Mouse (Mus musculus) kidney, postnatal 0 days (tissue): ENCODE results near the gene Sugp1. TPM values are rescaled to one million over a fixed set of nuclear protein-coding genes. Genes with fewer than 3 reads are reported as not detected.
A peak's percentile ranks its signal among the peaks of the same experiment; 100 is the strongest.
"Not testable (repeated sequence)": the region's sequence is repeated elsewhere in the genome, so short reads cannot be mapped to it uniquely, and the experiment has no call there.

Source experiments
- ATAC-seq: fragments of 200-750 bp; cut with Nextera tagmentation; replicated peaks from 2 replicates; pipeline ENCODE4 v1.8.0; 2017; ENCODE audit warnings: low read depth, moderate number of reproducible peaks, moderate TSS enrichment, moderate library complexity; ENCODE audit not compliant: low FRiP score
- DNase-seq: peaks from one replicate; pipeline ENCODE4 v3.0.0-alpha.2; 2016; ENCODE audit warnings: low spot score
- H3K27ac ChIP-seq: fragments of 300-500 bp; sonication (generic); 2 replicates; pipeline ENCODE4 v1.5.1; 2014; ENCODE audit warnings: mild to moderate bottlenecking
- H3K27me3 ChIP-seq: fragments of 300-500 bp; sonication (generic); 2 replicates; pipeline ENCODE4 v1.6.1; 2014; ENCODE audit warnings: low read length, mixed read lengths; ENCODE audit not compliant: insufficient read depth
- H3K36me3 ChIP-seq: fragments of 300-500 bp; sonication (generic); 2 replicates; pipeline ENCODE4 v1.6.1; 2014; ENCODE audit warnings: low read length, mixed read lengths; ENCODE audit not compliant: insufficient read depth
- H3K4me1 ChIP-seq: fragments of 300-500 bp; sonication (generic); replicated peaks from 2 replicates; pipeline ENCODE4 v1.6.1; 2014; ENCODE audit warnings: antibody characterized with exemption, low read length, mixed read lengths; ENCODE audit not compliant: insufficient read depth
- H3K4me2 ChIP-seq: fragments of 300-500 bp; sonication (generic); 2 replicates; pipeline ENCODE4 v1.6.1; 2014; ENCODE audit warnings: mild to moderate bottlenecking, low read length, moderate library complexity, mixed read lengths
- H3K4me3 ChIP-seq: fragments of 300-500 bp; sonication (generic); replicated peaks from 2 replicates; pipeline ENCODE4 v1.5.1; 2014; ENCODE audit warnings: low read depth, low read length
- H3K9ac ChIP-seq: fragments of 300-500 bp; sonication (generic); 2 replicates; pipeline ENCODE4 v1.6.1; 2014; ENCODE audit warnings: low read depth, low read length
- H3K9me3 ChIP-seq: fragments of 300-500 bp; sonication (generic); replicated peaks from 2 replicates; pipeline ENCODE4 v1.6.1; 2016; ENCODE audit warnings: low read length, inconsistent platforms, mixed read lengths
- CTCF ChIP-seq: IDR thresholded peaks from 2 replicates; pipeline ENCODE4 v1.5.1; 2016; ENCODE audit warnings: antibody characterized with exemption, low read depth, mild to moderate bottlenecking, moderate library complexity
- WGBS: fragments of 180-500 bp; shearing (Covaris S2); extraction: QIAGEN DNeasy Blood & Tissue Kit; methylation state at CpG from one replicate; pipeline ENCODE4 v1.1.7; 2014; 5-methylcytosine and 5-hydroxymethylcytosine counted together
- polyA plus RNA-seq: library from polyadenylated mRNA; unstranded; fragments of >200 nt; fragmentation: Nextera tagmentation; extraction: Ambion mirVana; gene quantifications from 2 replicates; pipeline ENCODE4 v1.2.1, GENCODE M21; 2015

Gene Sugp1
- polyA plus RNA-seq, 1 experiment from 2014 or later = 33.2 TPM

DNA sequence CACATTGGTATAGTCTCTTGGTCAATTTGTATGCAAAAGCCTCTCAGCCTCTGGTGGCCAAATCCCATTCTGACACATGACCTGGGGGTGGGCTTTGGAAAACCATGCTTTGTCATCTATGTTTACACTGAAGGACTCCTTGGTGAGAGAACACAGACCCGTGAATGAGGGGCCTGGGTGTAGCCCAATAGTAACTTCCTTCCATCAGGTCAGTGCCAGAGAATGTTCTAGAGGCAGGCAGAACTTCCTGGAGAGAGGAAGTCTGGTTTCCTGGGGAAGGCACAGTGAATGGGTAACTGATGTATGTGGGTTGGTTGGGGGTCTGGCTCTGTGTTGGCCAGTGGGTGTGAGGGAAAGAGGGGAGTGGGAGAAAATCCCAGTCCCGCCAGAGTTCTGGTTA is 37.4 kb upstream of the Sugp1 start:
- no peak overlapping the region for H3K9ac ChIP-seq
- H3K27ac ChIP-seq = no peak overlapping the region
- 48% methylated on average over 2 of the region's 2 CpGs for WGBS
- H3K4me1 ChIP-seq = no peaks in the 10 kb centered on the region
- DNase-seq (peak; percentile 49), ATAC-seq (no peak)
- no peaks in the 10 kb centered on the region for H3K27me3 ChIP-seq
- no peak overlapping the region for H3K4me2 ChIP-seq
- TF ChIP-seq CTCF = no peak
- H3K4me3 ChIP-seq = no peak overlapping the region
- H3K36me3 ChIP-seq = no peaks in the 10 kb centered on the region
- H3K9me3 ChIP-seq = no peaks in the 10 kb centered on the region

DNA sequence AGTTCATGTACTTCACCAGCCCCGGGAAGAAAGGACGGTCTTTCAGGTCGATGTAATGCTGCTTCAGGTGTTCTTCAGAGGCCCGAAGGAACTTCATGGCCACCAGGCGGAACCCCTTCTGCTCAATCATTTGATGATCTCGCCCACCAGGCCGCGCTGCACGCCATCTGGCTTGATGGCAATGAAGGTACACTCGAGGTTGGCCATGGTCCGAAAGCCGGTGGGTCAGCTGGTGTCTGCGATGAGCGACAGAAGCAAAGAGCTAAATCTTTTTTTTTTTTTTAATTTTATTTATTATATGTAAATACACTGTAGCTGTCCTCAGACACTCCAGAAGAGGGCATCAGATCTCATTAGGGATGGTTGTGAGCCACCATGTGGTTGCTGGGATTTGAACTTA is 31.8 kb upstream of the Sugp1 start:
- H3K9me3 ChIP-seq, H3K4me2 ChIP-seq, ATAC-seq, H3K4me1 ChIP-seq, DNase-seq, H3K27ac ChIP-seq, H3K27me3 ChIP-seq, H3K36me3 ChIP-seq, H3K9ac ChIP-seq, H3K4me3 ChIP-seq: not testable (repeated sequence)
- WGBS = 93% methylated on average over 14 of the region's 14 CpGs
- TF ChIP-seq CTCF = 0 out of 2 replicates have a peak, but pooled peaks have one; percentile 2

DNA sequence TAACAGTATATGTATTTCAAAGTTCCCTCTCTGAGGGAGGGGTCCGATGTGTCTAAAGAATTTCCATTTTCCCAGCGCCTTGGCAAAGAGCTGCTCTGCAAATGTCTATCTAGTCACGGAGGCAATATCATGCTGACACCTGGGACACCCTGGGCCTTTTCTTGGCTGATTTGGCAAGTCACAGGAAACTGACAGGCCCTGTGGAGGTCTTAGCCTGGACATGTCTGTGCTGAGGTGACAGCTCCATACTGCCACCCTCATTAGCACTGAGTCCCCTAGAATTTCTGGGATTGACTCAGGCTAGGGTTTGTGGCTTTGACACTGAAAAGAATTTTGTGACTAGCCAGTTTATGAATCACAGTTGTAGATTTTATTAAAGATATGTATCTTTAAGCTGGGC is 30.3 kb upstream of the Sugp1 start:
- no peaks in the 10 kb centered on the region for H3K27me3 ChIP-seq
- no peak for TF ChIP-seq CTCF
- H3K4me1 ChIP-seq = no peaks in the 10 kb centered on the region
- no peaks in the 10 kb centered on the region for H3K9me3 ChIP-seq
- H3K27ac ChIP-seq = no peak overlapping the region
- H3K4me2 ChIP-seq = no peak overlapping the region
- no peak overlapping the region for H3K4me3 ChIP-seq
- DNase-seq = no peak
- H3K9ac ChIP-seq = no peak overlapping the region
- H3K36me3 ChIP-seq = peaks cover 10% of the 10 kb centered on the region
- WGBS = 80% methylated on average over 3 of the region's 3 CpGs
- ATAC-seq = no peak

DNA sequence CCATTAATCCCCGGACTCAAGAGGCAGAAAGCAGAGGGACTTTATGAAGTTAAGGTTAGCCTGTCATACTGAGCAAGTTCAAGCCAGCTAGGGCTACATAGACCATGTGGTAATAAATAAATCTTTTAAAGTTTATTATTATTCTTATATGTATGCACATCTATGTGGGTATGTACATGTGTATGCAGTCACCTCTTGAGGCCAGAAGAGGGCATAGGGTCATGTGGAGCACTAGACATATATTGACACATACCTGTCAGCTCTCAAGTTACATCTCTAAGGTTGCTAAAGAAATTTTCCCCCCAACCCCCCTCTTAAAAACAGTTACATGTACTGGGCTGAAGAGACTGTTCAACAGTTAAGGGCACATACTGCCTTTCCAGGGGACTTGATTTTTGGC is 29.9 kb upstream of the Sugp1 start:
- no peaks in the 10 kb centered on the region for H3K27me3 ChIP-seq
- 0 out of 2 replicates have a peak, but pooled peaks have one; percentile 5 for TF ChIP-seq CTCF
- H3K27ac ChIP-seq = no peak overlapping the region
- ATAC-seq (no peak; the same call in 1 of the 2 replicates), DNase-seq (no peak)
- no peak overlapping the region for H3K9ac ChIP-seq
- H3K4me2 ChIP-seq = no peak overlapping the region
- H3K4me1 ChIP-seq = no peaks in the 10 kb centered on the region
- WGBS = 75% methylated on average over 1 of the region's 1 CpGs
- H3K36me3 ChIP-seq = peaks cover 14% of the 10 kb centered on the region
- H3K4me3 ChIP-seq = no peak overlapping the region
- H3K9me3 ChIP-seq = no peaks in the 10 kb centered on the region

DNA sequence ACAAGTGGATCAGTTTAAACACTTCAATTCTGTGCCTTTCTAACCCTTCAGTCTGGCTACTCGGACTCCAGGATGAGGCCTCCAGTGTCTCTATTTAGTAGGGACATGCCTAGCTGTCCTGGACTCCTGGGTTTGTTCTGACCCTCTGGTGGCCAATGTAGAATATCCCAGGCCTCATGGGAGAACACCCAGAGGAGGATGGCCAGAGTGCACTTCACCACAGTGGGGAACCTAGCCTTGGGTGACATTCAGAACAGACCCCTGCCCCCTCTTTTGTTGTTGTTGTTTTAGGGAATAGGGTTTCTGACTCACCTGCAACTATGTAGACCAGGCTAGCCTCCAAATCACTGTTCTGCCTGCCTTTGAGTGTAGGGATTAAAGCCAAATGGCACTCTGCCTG is 27.6 kb upstream of the Sugp1 start:
- no peaks in the 10 kb centered on the region for H3K4me1 ChIP-seq
- TF ChIP-seq CTCF = no peak
- H3K36me3 ChIP-seq = peaks cover 36% of the 10 kb centered on the region
- WGBS = 77% methylated on average over 1 of the region's 1 CpGs
- H3K27me3 ChIP-seq = no peaks in the 10 kb centered on the region
- no peak overlapping the region for H3K4me3 ChIP-seq
- no peak overlapping the region for H3K27ac ChIP-seq
- no peak for ATAC-seq
- DNase-seq = no peak
- no peaks in the 10 kb centered on the region for H3K9me3 ChIP-seq
- no peak overlapping the region for H3K4me2 ChIP-seq
- no peak overlapping the region for H3K9ac ChIP-seq

DNA sequence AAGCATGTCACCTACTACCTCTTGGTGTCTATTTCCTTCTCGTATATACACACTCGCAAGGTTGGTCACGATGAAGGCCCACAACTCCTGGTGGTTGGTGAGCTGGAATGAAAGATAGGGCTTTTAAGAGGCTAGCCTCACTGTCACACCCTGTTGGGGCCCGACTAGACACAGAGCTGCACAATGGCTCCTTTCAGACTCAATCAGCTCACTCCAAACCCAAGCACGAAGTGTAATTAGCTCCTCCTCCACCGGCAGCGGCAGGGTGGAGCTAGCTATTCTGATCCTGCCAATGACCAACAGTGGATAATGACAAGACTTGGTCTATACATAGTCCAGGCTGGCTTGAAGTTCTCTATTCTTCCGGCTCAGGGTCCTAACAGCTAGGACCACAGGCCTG is 19.0 kb upstream of the Sugp1 start:
- no peak overlapping the region for H3K4me2 ChIP-seq
- WGBS = 90% methylated on average over 8 of the region's 8 CpGs
- no peaks in the 10 kb centered on the region for H3K4me1 ChIP-seq
- ATAC-seq (no peak), DNase-seq (no peak)
- H3K27me3 ChIP-seq = no peaks in the 10 kb centered on the region
- H3K9me3 ChIP-seq = no peaks in the 10 kb centered on the region
- no peak overlapping the region for H3K4me3 ChIP-seq
- peaks cover 87% of the 10 kb centered on the region for H3K36me3 ChIP-seq
- TF ChIP-seq CTCF = no peak
- H3K9ac ChIP-seq = no peak overlapping the region
- no peak overlapping the region for H3K27ac ChIP-seq

DNA sequence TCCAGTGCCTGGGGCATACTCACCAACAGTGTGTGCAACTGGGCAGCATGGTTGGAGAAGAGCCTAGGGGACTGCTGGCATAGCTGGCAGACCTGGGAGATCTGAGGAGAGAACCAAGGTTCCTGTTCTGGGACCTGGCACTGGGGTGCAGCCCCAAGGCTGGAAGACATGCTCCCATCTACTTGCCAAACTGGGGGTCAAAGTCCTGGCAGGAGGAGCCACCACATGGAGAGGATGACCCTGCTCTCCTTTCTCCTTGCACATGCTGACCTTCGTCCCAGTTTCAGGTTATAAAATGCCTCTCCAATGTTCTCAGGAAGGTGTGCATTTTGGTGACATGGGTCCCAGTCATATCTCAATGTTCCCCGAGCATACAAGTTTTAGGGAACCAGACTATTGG is 16.5 kb upstream of the Sugp1 start:
- Histone ChIP-seq H3K4me1 (no peaks in the 10 kb centered on the region), H3K27ac (no peak overlapping the region), H3K4me3 (no peak overlapping the region), H3K4me2 (no peak overlapping the region), H3K9me3 (no peaks in the 10 kb centered on the region), H3K27me3 (no peaks in the 10 kb centered on the region), H3K9ac (no peak overlapping the region), H3K36me3 (peaks cover 88% of the 10 kb centered on the region)
- WGBS = 98% methylated on average over 2 of the region's 2 CpGs
- DNase-seq (no peak), ATAC-seq (no peak)
- TF ChIP-seq CTCF = no peak
